Mouse (Mus musculus) brown adipose tissue, adult 24 weeks (tissue): ENCODE measurements around the gene Pfn2. TPM values are rescaled to one million over a fixed set of nuclear protein-coding genes. Genes with fewer than 3 reads are reported as not detected.
"Not testable (repeated sequence)": the region's sequence is repeated elsewhere in the genome, so short reads cannot be mapped to it uniquely, and the experiment has no call there.

Experiments used
- H3K27ac ChIP-seq: fragments of 200-500 bp; replicated peaks from 2 replicates; pipeline ENCODE4 v1.5.1; 2012; ENCODE audit warnings: low read depth, mild to moderate bottlenecking, low read length
- H3K4me1 ChIP-seq: fragments of 200-500 bp; 2 replicates; pipeline ENCODE4 v1.6.1; 2012; ENCODE audit warnings: low read length, mixed read lengths; ENCODE audit not compliant: control insufficient read depth, insufficient read depth, insufficient read length
- H3K4me3 ChIP-seq: fragments of 200-500 bp; 2 replicates; pipeline ENCODE4 v1.5.1; 2012; ENCODE audit warnings: low read depth, mild to moderate bottlenecking, low read length, moderate library complexity; ENCODE audit not compliant: insufficient read depth
- polyA plus RNA-seq: library from polyadenylated mRNA; stranded (reverse); fragments of >200 nt; gene quantifications from 2 replicates; pipeline ENCODE4 v1.2.4, GENCODE M21; 2012; ENCODE audit not compliant: missing spikeins, insufficient read depth, insufficient read length

The Pfn2 gene
- 6.7 and 8.0 TPM in 2 replicates for polyA plus RNA-seq

DNA sequence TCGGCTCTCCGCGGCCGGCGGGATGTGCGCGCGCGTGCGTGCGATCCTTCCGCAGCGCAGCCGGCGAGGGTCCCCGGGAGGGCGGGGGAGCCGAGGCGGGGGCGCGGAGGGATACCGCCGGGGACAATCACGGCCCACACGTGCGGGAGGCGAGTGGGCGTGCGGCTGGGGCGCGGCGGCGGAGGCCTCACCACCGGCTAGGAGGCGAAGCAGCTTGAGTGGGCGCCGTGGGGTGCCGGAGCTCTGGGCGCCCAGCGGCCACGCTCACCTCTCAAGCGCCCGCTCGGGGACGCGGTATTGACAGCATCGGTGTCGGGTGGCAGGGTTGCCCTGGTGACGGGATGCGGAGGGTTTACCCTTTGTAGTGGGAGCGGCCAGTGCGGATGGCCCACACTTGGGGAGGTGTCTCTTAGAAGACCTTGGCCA lies at the start of gene Pfn2:
Pfn2 (minus strand) TSS at position 320 of the 426 bp plus-strand sequence.
- H3K4me3 ChIP-seq: peak within 1 kb of the TSS; percentile 99
- no peak within 1 kb of the TSS for H3K27ac ChIP-seq
- H3K4me1 ChIP-seq: no peaks in the 10 kb centered on the region

DNA sequence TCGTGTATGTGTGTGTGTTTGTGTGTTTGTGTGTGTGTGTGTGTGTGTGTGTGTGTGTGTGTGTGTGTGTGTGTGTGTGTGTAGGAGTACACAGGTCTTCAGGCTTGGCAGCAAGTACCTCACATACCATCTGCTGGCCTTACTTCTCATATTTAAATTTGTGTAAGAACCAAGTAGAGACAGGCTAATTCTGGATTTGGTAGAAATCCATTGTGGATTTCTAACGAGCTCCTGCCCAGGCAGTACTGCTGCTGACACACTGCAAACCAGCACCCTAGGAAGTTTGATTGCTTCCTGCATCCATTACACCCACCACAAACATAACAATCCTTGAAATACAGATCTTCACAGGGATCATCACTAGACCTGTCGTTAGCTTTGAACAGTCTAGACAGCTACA lies 35.1 kb upstream of the Pfn2 start:
- Histone ChIP-seq H3K4me1 (no peaks in the 10 kb centered on the region), H3K27ac (no peak overlapping the region), H3K4me3 (no peak overlapping the region)

DNA sequence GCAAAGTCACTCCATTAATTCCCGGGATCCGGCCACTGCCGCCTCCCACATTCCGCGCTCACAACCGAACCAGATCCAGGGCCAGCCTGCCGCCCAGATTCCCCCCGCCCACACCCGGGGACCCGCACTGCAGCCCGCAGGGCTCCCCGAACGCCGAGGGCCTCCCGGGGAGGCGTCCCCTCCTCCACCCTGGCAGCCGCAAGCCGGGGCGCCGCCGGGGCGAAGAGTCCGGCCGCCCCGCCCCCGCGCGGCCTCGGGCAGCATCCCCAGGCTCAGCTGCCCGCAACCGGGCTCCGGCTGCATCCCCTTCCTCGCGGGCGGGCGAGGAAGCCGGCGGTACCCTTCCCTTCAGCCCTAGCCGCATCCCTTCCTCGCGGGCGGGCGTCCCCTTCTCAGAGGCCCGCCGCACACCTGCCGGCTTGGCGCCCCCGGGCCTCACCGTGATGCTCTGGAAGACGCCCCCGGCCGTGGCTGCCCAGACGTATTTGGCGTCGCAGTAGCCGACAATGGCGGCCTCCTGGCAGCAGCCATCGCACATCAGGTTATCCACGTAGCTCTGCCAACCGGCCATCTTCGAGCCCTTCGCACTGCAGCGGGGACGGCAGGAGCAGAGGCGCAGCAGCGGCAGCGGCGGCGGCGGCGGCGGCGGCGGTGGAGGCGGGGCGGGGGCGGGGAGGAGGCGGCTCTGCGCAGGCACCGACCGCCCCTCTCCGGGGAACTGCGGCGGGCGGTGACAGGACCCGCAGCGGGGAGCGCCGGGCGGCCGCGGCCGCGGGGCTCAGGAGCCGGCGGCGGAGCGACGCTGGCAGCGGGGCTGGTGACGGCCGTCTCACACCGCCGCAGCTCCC lies 743 bp downstream of the Pfn2 start:
- Histone ChIP-seq H3K4me3 (peak overlapping the region; percentile 99), H3K27ac (no peak overlapping the region), H3K4me1 (no peaks in the 10 kb centered on the region)

DNA sequence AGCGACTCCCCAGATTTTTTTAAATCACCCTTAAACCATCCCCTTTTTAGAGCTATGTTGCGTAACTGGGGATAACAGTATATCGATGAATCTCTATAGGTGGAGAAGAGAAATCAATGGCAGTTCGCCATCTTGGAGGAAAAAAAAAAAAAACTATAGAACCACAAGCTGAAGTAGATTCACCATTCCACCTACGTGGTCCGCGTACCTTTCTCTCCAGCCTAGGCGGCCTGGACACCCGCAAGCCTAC lies 1.3 kb downstream of the Pfn2 start:
- no peaks in the 10 kb centered on the region for H3K4me1 ChIP-seq
- no peak overlapping the region for H3K27ac ChIP-seq
- H3K4me3 ChIP-seq: peak overlapping the region; percentile 99

DNA sequence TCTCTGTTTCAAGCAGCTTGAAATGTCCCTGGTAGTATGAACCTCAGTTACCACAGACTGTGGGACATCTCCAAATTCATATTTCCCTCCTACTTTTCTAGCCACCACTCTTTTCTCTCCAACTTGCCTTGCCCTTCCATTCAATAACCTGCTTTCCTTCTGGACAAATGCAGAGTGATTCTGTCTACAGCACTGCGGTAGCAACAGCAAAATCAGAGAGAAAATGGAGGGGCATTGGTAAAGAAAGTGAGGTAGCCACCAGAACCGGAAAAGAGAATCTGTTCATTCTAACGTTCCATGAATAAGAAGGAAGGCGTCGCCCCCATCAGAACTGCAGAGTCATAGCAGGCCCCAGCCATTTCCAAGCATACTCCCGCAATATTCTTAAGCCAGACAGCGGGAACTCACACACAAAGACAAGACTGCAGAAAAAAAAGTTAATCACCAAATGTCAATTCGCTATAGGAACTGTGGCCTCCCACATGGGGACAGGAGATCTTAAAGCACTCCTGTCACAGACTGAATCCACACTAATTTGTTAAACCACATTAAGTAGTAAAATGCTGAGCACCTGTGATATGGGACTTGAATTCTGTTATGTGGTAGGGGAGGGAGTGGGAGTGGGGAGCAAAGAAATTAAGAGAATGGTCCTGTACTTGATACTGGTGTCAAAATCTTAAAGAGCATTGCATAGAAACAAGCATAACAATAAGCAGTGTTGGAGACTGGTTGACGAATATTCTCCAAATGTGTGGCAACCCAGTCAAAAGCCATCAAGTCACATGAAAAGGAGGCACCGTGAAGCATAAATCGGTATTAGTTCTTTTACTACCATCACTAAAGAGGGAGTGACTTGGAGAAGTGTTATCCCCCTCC lies 1.9 kb downstream of the Pfn2 start:
- Histone ChIP-seq H3K4me3 (peak overlapping the region; percentile 99), H3K4me1 (no peaks in the 10 kb centered on the region), H3K27ac (no peak overlapping the region)

DNA sequence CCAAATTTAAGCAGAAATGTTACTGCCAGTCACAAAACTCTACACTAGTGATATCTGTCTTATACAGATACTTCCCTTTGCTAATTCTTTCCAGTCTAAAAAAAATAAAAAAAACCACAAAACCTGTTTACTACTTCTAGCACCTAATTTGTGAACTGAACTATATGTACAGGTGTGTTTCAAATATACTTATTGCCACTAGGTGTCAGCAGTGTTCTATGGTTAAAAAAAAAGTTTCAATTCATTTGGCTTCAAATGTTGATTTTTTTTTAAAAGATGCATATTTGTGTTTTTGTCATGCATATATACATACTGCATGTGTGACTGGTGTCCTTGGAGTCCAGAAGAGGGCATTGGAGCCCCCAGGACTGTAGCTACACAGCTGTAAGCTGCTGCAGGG lies 4.1 kb downstream of the Pfn2 start:
- Histone ChIP-seq H3K4me3 (no peak overlapping the region), H3K4me1 (no peaks in the 10 kb centered on the region), H3K27ac (no peak overlapping the region)

DNA sequence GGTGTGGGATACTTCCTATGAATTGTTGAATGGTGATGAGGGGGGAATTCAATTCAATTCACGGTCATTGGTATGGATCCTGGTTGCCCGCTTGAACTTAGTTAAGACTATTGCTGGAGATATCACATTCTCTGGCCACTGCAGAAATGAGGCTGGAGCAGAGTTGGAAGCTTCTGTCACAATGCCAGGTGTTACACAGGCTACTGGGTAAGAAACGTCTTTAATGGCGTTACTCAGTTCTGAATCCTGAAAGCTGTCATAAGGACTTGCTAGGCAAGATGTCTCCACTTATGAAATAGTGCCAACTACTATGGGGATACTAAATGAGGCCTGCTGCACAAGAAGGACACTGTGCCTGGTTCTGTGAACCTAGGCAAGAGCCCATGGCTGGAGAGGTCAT lies 11.0 kb downstream of the Pfn2 start:
- no peaks in the 10 kb centered on the region for H3K4me1 ChIP-seq
- H3K4me3 ChIP-seq: no peak overlapping the region
- H3K27ac ChIP-seq: no peak overlapping the region

DNA sequence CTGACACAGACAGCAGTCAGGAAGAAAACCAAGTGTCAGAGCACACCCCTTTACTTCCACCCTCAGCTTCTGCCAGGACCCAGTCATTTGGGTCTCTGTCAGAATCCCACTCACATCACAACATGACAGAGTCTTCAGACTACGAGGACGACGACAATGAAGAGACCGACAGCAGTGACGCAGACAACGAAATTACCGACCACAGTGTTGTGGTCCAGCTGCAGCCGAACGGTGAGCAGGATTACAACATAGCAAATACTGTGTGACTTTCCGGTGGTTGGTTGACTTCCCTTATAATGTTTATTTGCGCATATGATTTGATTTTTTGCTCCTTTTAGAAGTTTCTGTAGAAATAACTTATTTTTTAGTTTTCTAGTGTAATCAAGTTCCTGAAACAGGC lies 14.3 kb downstream of the Pfn2 start:
- Histone ChIP-seq H3K4me1 (no peaks in the 10 kb centered on the region), H3K27ac (no peak overlapping the region), H3K4me3 (no peak overlapping the region)

DNA sequence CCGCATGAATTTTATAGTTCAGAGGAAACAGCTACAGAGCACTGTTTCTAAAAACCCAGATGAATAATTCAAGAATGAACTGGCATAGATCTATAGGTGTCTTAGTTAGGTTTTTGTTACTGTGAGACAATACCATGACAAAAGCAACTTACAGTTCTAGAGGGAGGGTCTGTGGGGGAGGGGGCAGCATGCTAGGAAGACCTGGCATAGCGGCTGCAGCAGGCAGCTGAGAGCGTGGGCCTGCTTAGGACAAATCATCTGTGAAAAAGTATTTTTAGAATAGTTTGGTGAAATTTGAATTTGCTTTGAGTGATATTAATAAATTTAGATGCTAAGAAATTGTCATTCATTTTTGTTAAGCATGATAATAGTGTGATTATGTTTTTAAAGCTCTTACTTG lies 22.0 kb downstream of the Pfn2 start:
- Histone ChIP-seq H3K27ac (no peak overlapping the region), H3K4me1 (no peaks in the 10 kb centered on the region), H3K4me3 (no peak overlapping the region)

DNA sequence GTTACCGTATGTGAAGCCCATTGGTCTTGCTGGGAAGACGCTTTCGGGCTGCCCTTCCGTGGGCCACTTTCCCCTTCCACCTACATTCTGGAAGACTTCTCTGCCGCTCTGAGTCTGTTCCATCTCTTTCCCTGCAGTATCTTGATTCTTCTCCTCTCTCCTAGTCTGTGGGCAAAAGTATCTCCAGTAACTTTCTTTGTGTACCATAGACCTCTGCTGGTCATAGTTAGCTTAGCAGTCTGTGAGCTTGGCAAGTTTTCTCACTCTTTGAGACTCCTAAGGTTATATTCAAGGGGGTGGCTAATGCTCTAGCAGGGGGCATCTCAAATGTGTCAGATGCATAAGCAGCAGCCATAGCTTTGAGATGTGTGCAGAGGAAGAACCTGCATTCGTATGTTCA lies 32.4 kb downstream of the Pfn2 start:
- no peaks in the 10 kb centered on the region for H3K4me1 ChIP-seq
- H3K27ac ChIP-seq: no peak overlapping the region

DNA sequence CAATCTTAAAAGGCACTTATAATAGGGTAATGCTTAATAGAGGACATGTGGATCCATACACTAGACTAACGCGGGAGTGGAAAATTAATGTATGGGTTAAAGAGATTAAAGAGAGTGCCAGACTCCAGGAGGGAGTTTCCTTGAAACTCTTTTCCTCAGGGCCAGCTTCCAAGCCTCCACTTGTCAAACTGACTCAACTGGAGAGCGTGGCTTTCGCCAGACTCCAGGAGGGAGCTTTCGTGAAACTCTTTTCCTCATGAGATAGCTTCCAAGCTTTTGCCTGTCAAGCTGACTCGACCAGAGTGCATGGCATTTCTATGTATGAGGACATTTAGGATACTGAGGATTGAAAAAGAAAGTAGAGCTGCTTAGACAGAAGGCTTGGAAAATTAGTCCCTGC lies 52.8 kb downstream of the Pfn2 start:
- H3K27ac ChIP-seq, H3K4me1 ChIP-seq, H3K4me3 ChIP-seq: not testable (repeated sequence)

More for the DNA sequence above, 32.4 kb downstream of the Pfn2 start:
- H3K4me3 ChIP-seq: no peak overlapping the region

Other genes starting within 250 kb of the Pfn2 start
- 31.8 and 32.9 TPM in 2 replicates for gene Commd2, start 196.4 kb downstream of the Pfn2 start, polyA plus RNA-seq
- not detected in 2 replicates for gene Ankub1, start 155.3 kb downstream of the Pfn2 start, polyA plus RNA-seq
- gene Rnf13, start 112.0 kb downstream of the Pfn2 start, polyA plus RNA-seq: 79.4 and 115 TPM in 2 replicates